Mouse (Mus musculus) E14TG2a.4 (cell line): ENCODE measurements around the gene Rwdd2b.

Source experiments
- H3K27me3 ChIP-seq: 2 replicates; pipeline ENCODE4 v1.6.1; 2014; ENCODE audit warnings: low read length, control low read depth; ENCODE audit not compliant: insufficient read depth
- H3K36me3 ChIP-seq: 2 replicates; pipeline ENCODE4 v1.6.1; 2014; ENCODE audit warnings: low read length, control low read depth; ENCODE audit not compliant: insufficient read depth
- H3K4me1 ChIP-seq: replicated peaks from 2 replicates; pipeline ENCODE4 v1.6.1; 2014; ENCODE audit warnings: low read depth, low read length, control low read depth
- H3K4me3 ChIP-seq: replicated peaks from 2 replicates; pipeline ENCODE4 v1.5.1; 2014; ENCODE audit warnings: mild to moderate bottlenecking, low read length
- H3K9me3 ChIP-seq: 2 replicates; pipeline ENCODE4 v1.6.1; 2014; ENCODE audit warnings: low read length, control low read depth
- CTCF ChIP-seq: conservative IDR thresholded peaks from 2 replicates; pipeline ENCODE4 v1.5.1; 2014; ENCODE audit warnings: low read length
- NANOG ChIP-seq: IDR thresholded peaks from 2 replicates; pipeline ENCODE4 v1.6.1; 2014; ENCODE audit warnings: borderline replicate concordance, low read length, mixed read lengths
- POU5F1 ChIP-seq: IDR thresholded peaks from 2 replicates; pipeline ENCODE4 v1.6.1; 2014; ENCODE audit warnings: low read length, borderline replicate concordance

Gene Rwdd2b

GRCm38 (mm10) chr16:87434946-87435345 is 5.4 kb downstream of the Rwdd2b start:
- Histone ChIP-seq H3K4me1 (peaks cover 65% of the 10 kb centered on the region), H3K27me3 (no peaks in the 10 kb centered on the region), H3K9me3 (no peaks in the 10 kb centered on the region), H3K36me3 (no peaks in the 10 kb centered on the region), H3K4me3 (no peak overlapping the region)
- no peak for TF ChIP-seq NANOG
- TF ChIP-seq POU5F1: no peak
- TF ChIP-seq CTCF: no peak

DNA sequence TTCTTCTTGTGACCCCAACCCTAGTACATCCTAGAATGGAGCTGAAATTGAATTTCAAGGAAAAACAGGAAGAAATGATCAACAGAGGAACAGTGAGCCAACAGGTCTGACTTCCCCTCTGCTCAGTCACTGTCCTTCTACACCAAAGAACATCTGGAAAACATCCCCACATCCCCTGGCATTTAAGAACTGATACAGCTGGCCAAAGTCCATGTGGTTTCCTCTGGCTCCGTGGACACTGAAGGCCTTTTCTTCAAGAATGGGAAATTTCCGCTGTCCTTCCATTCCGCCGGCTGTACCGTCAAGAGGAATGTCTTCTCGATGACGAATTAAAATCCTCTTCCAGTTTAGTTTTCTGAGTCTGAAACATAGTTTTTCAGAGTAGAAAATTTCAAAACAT is 6.1 kb downstream of the Rwdd2b start:
- Histone ChIP-seq H3K4me3 (no peak overlapping the region), H3K4me1 (peaks cover 65% of the 10 kb centered on the region), H3K9me3 (no peaks in the 10 kb centered on the region), H3K27me3 (no peaks in the 10 kb centered on the region), H3K36me3 (no peaks in the 10 kb centered on the region)
- no peak for TF ChIP-seq POU5F1
- TF ChIP-seq CTCF: no peak

GRCm38 (mm10) chr16:87432033-87432814 is 8.1 kb downstream of the Rwdd2b start, which contains the start of gene Ltn1:
TSS of gene Ltn1 (minus strand) at chr16:87432612.
- Histone ChIP-seq H3K36me3 (peaks cover 3% of the 10 kb centered on the region; the same call in 1 of the 2 replicates), H3K27me3 (no peaks in the 10 kb centered on the region), H3K4me1 (peaks cover 65% of the 10 kb centered on the region), H3K9me3 (no peaks in the 10 kb centered on the region), H3K4me3 (peak within 1 kb of the TSS; percentile 99)
- TF ChIP-seq NANOG (no peak), CTCF (no peak), POU5F1 (no peak)

GRCm38 (mm10) chr16:87427516-87427915 is 12.9 kb downstream of the Rwdd2b start:
- peaks cover 35% of the 10 kb centered on the region for H3K4me1 ChIP-seq
- no peaks in the 10 kb centered on the region for H3K9me3 ChIP-seq
- H3K4me3 ChIP-seq: no peak overlapping the region
- H3K27me3 ChIP-seq: no peaks in the 10 kb centered on the region
- TF ChIP-seq NANOG (no peak), POU5F1 (no peak), CTCF (no peak)
- peaks cover 42% of the 10 kb centered on the region for H3K36me3 ChIP-seq

DNA sequence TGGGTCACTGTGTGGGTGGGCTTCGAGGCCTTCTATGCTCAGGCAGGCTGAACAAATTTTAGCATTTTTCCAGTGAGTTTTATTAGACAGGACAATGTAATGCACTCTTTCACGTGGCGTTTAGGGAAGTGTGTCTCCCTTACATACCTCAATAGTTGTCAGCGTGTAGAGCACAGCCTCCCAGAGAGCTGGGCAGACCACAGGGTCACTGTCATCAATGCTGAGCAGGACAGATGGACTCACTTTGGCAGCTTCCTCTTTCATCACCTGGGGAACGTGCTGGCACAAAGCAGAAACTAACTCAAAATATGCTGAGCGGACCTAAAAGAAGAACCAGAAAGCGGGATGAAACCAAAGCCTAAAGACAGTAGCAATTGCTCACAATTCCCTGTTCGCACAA is 19.7 kb downstream of the Rwdd2b start:
- Histone ChIP-seq H3K27me3 (no peaks in the 10 kb centered on the region), H3K4me3 (no peak overlapping the region), H3K4me1 (peaks cover 6% of the 10 kb centered on the region), H3K9me3 (peaks cover 5% of the 10 kb centered on the region), H3K36me3 (peaks cover 93% of the 10 kb centered on the region)
- TF ChIP-seq NANOG (no peak), POU5F1 (no peak), CTCF (no peak)

- no peaks in the 10 kb centered on the region for H3K4me1 ChIP-seq
- H3K36me3 ChIP-seq: peaks cover 91% of the 10 kb centered on the region
- TF ChIP-seq NANOG (no peak), CTCF (peak; percentile 41)
- no peaks in the 10 kb centered on the region for H3K27me3 ChIP-seq
- no peaks in the 10 kb centered on the region for H3K9me3 ChIP-seq
- no peak overlapping the region for H3K4me3 ChIP-seq
These were observed 35.4 kb downstream of the Rwdd2b start for GRCm38 (mm10) chr16:87405001-87405400.

DNA sequence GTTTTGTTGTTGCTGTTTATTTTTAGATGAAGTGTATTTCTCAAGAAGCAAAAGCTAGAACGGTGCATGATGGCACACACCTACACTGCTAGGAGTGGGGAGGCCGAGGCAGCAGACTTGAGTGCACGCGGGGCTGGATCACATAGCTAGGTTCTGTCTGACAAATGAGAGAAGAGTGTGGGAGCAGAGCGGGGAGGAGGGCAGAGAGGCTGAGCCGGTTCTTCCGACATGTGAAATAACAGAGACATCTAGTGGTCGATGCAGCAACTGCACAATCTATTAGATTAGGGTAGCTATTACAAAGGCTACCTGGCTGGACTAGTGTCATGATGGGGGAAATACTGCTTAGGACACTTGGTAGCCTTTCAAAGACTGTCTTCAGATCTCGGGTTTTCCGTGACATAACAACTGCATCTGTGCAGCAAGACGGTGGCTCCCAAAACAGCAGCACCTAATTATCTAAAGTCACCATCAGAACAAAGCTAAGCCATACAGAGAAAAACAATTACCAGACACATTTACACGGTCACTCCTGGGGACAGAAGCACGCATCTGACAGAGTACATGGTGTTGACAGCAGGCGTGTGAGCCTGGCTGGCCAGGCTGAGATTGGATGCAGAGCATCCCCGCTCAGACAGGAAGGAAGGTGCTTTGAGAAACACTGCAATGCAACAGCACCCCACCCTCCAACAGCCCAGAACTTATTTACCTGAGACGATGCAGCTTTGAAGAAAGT is 46.4 kb downstream of the Rwdd2b start:
- Histone ChIP-seq H3K4me1 (peaks cover 3% of the 10 kb centered on the region; the same call in 1 of the 2 replicates), H3K27me3 (no peaks in the 10 kb centered on the region), H3K9me3 (no peaks in the 10 kb centered on the region), H3K36me3 (peaks cover 74% of the 10 kb centered on the region), H3K4me3 (no peak overlapping the region)
- TF ChIP-seq CTCF (peak; percentile 79), NANOG (no peak)

- H3K9me3 ChIP-seq: no peaks in the 10 kb centered on the region
- TF ChIP-seq NANOG (no peak), POU5F1 (no peak)
- H3K4me1 ChIP-seq: no peaks in the 10 kb centered on the region
- H3K36me3 ChIP-seq: peaks cover 69% of the 10 kb centered on the region
- no peaks in the 10 kb centered on the region for H3K27me3 ChIP-seq
- no peak overlapping the region for H3K4me3 ChIP-seq
These were observed 52.9 kb downstream of the Rwdd2b start for GRCm38 (mm10) chr16:87387444-87387977.
